Mouse (Mus musculus) small intestine, adult 2 months (tissue): ENCODE measurements around the gene Taldo1. TPM values are rescaled to one million over a fixed set of nuclear protein-coding genes. Genes with fewer than 3 reads are reported as not detected.

Experiments used
- H3K27ac ChIP-seq: fragments of 200-500 bp; 2 replicates; pipeline ENCODE4 v1.5.1; 2012; ENCODE audit warnings: low read depth, low read length, control low read depth, inconsistent platforms; ENCODE audit not compliant: insufficient read depth
- H3K27me3 ChIP-seq: fragments of 200-500 bp; 2 replicates; pipeline ENCODE4 v1.6.1; 2012; ENCODE audit warnings: mild to moderate bottlenecking, moderate library complexity, low read length, inconsistent platforms; ENCODE audit not compliant: control insufficient read depth, insufficient read depth
- H3K36me3 ChIP-seq: fragments of 200-500 bp; 2 replicates; pipeline ENCODE4 v1.6.1; 2012; ENCODE audit warnings: mild to moderate bottlenecking, low read length, control low read depth, inconsistent platforms; ENCODE audit not compliant: control insufficient read depth, insufficient read depth
- H3K4me1 ChIP-seq: fragments of 200-500 bp; 2 replicates; pipeline ENCODE4 v1.6.1; 2012; ENCODE audit warnings: low read length, inconsistent platforms, mixed read lengths; ENCODE audit not compliant: control insufficient read depth, insufficient read depth, insufficient read length
- H3K4me3 ChIP-seq: fragments of 200-500 bp; 2 replicates; pipeline ENCODE4 v1.5.1; 2012; ENCODE audit warnings: low read depth, mild to moderate bottlenecking, control low read depth, inconsistent platforms, low read length, moderate library complexity
- CTCF ChIP-seq: fragments of 200-500 bp; IDR thresholded peaks from 2 replicates; pipeline ENCODE4 v1.5.1; 2012; ENCODE audit warnings: low read depth, mild to moderate bottlenecking, control low read depth, inconsistent platforms, low read length, moderate library complexity, mixed read lengths; ENCODE audit not compliant: insufficient replicate concordance, insufficient read length; ENCODE audit errors: extremely low read depth
- POLR2A ChIP-seq: fragments of 200-500 bp; IDR thresholded peaks from 2 replicates; pipeline ENCODE4 v1.6.1; 2012; ENCODE audit warnings: low read depth, mild to moderate bottlenecking, control low read depth, inconsistent platforms, low read length, moderate library complexity
- WGBS: fragments of 180-500 bp; shearing (Covaris S2); methylation state at CpG from one replicate; pipeline ENCODE4 v1.1.7; 2018; 5-methylcytosine and 5-hydroxymethylcytosine counted together
- polyA plus RNA-seq: library from polyadenylated mRNA; depleted of rRNA; stranded (reverse); fragments of >200 nt; gene quantifications from 2 replicates; pipeline ENCODE4 v1.2.3, GENCODE M21; 2012

Taldo1 gene
- polyA plus RNA-seq, 1 experiment: 473 TPM

GRCm38 (mm10) chr7:141437178-141438120 is 45.5 kb downstream of the Taldo1 start, which contains the start of gene Slc25a22:
TSS of gene Slc25a22 (minus strand) at chr7:141437892.
- Histone ChIP-seq H3K36me3 (peaks cover 15% of the 10 kb centered on the region), H3K4me1 (peaks cover 31% of the 10 kb centered on the region), H3K4me3 (peak within 1 kb of the TSS; percentile 76), H3K27me3 (no peaks in the 10 kb centered on the region), H3K27ac (peak within 1 kb of the TSS; percentile 96)
- TF ChIP-seq CTCF: peak; percentile 76
- peak; percentile 44 for TF ChIP-seq POLR2A
- WGBS: 7% methylated on average over 53 of the region's 53 CpGs

GRCm38 (mm10) chr7:141438201-141438968 is 46.4 kb downstream of the Taldo1 start:
- Histone ChIP-seq H3K27me3 (no peaks in the 10 kb centered on the region), H3K4me3 (no peak overlapping the region), H3K4me1 (peaks cover 38% of the 10 kb centered on the region), H3K36me3 (peaks cover 7% of the 10 kb centered on the region), H3K27ac (peak overlapping the region; percentile 20; the same call in 1 of the 2 replicates)
- TF ChIP-seq POLR2A (no peak), CTCF (no peak)
- WGBS: 89% methylated on average over 12 of the region's 12 CpGs

GRCm38 (mm10) chr7:141439140-141439679 is 47.2 kb downstream of the Taldo1 start:
- H3K4me1 ChIP-seq: peaks cover 34% of the 10 kb centered on the region
- no peaks in the 10 kb centered on the region for H3K36me3 ChIP-seq
- 96% methylated on average over 10 of the region's 10 CpGs for WGBS
- H3K4me3 ChIP-seq: no peak overlapping the region
- no peaks in the 10 kb centered on the region for H3K27me3 ChIP-seq
- H3K27ac ChIP-seq: no peak overlapping the region
- TF ChIP-seq CTCF (no peak), POLR2A (no peak)

- Histone ChIP-seq H3K4me1 (peaks cover 28% of the 10 kb centered on the region), H3K27ac (no peak overlapping the region), H3K4me3 (no peak overlapping the region), H3K36me3 (no peaks in the 10 kb centered on the region), H3K27me3 (no peaks in the 10 kb centered on the region)
- WGBS: 96% methylated on average over 11 of the region's 11 CpGs
- TF ChIP-seq CTCF (no peak), POLR2A (no peak)
Measured at GRCm38 (mm10) chr7:141439811-141440210, 47.8 kb downstream of the Taldo1 start.

GRCm38 (mm10) chr7:141440613-141441012 is 48.6 kb downstream of the Taldo1 start:
- WGBS: 18% methylated on average over 6 of the region's 6 CpGs
- no peak overlapping the region for H3K4me3 ChIP-seq
- TF ChIP-seq CTCF: peak; percentile 90; the same call in 1 of the 2 replicates
- no peak for TF ChIP-seq POLR2A
- peaks cover 23% of the 10 kb centered on the region for H3K4me1 ChIP-seq
- H3K36me3 ChIP-seq: no peaks in the 10 kb centered on the region
- H3K27me3 ChIP-seq: no peaks in the 10 kb centered on the region
- H3K27ac ChIP-seq: no peak overlapping the region

- no peak for TF ChIP-seq CTCF
- no peak for TF ChIP-seq POLR2A
- 96% methylated on average over 9 of the region's 9 CpGs for WGBS
- no peak overlapping the region for H3K4me3 ChIP-seq
- H3K36me3 ChIP-seq: no peaks in the 10 kb centered on the region
- peaks cover 15% of the 10 kb centered on the region for H3K4me1 ChIP-seq
- H3K27me3 ChIP-seq: no peaks in the 10 kb centered on the region
- H3K27ac ChIP-seq: no peak overlapping the region
Measured at GRCm38 (mm10) chr7:141441460-141441859, 49.5 kb downstream of the Taldo1 start.
